Mouse (Mus musculus) intestine, postnatal 0 days (tissue): ENCODE data around the gene Nbea. TPM values are rescaled to one million over a fixed set of nuclear protein-coding genes. Genes with fewer than 3 reads are reported as not detected.

Experiments
- ATAC-seq: fragments of 200-750 bp; cut with Nextera tagmentation; 2 replicates; pipeline ENCODE4 v1.8.0; 2017; ENCODE audit warnings: mild to moderate bottlenecking, moderate TSS enrichment, moderate library complexity
- H3K27ac ChIP-seq: fragments of 300-500 bp; sonication (generic); 2 replicates; pipeline ENCODE4 v1.5.1; 2014; ENCODE audit warnings: mild to moderate bottlenecking, low read depth, low read length, moderate library complexity
- H3K27me3 ChIP-seq: fragments of 300-500 bp; sonication (generic); replicated peaks from 2 replicates; pipeline ENCODE4 v1.6.1; 2014; ENCODE audit warnings: low read length, mixed read lengths; ENCODE audit not compliant: control insufficient read depth, insufficient read depth
- H3K36me3 ChIP-seq: fragments of 300-500 bp; sonication (generic); 2 replicates; pipeline ENCODE4 v1.6.1; 2014; ENCODE audit warnings: mild to moderate bottlenecking, moderate library complexity; ENCODE audit not compliant: control insufficient read depth, insufficient read depth
- H3K4me1 ChIP-seq: fragments of 300-500 bp; sonication (generic); replicated peaks from 2 replicates; pipeline ENCODE4 v1.6.1; 2014; ENCODE audit warnings: antibody characterized with exemption, low read length, mixed read lengths; ENCODE audit not compliant: control insufficient read depth, insufficient read depth
- H3K4me2 ChIP-seq: fragments of 300-500 bp; sonication (generic); replicated peaks from 2 replicates; pipeline ENCODE4 v1.6.1; 2014; ENCODE audit warnings: low read depth, mild to moderate bottlenecking, moderate library complexity
- H3K4me3 ChIP-seq: fragments of 300-500 bp; sonication (generic); 2 replicates; pipeline ENCODE4 v1.5.1; 2014; ENCODE audit warnings: low read depth, low read length
- H3K9ac ChIP-seq: fragments of 300-500 bp; sonication (generic); 2 replicates; pipeline ENCODE4 v1.6.1; 2014; ENCODE audit warnings: mild to moderate bottlenecking, low read depth, low read length
- H3K9me3 ChIP-seq: fragments of 300-500 bp; sonication (generic); 2 replicates; pipeline ENCODE4 v1.6.1; 2016; ENCODE audit warnings: mixed run types; ENCODE audit not compliant: control insufficient read depth
- CTCF ChIP-seq: sonication (generic); IDR thresholded peaks from 2 replicates; pipeline ENCODE4 v1.5.1; 2016; ENCODE audit warnings: low read depth, mild to moderate bottlenecking, control low read depth, antibody characterized with exemption, moderate library complexity
- WGBS: fragments of 180-500 bp; shearing (Covaris S2); extraction: QIAGEN DNeasy Blood & Tissue Kit; methylation state at CpG from one replicate; pipeline ENCODE4 v1.1.7; 2014; 5-methylcytosine and 5-hydroxymethylcytosine counted together
- polyA plus RNA-seq: library from polyadenylated mRNA; unstranded; fragments of >200 nt; fragmentation: Nextera tagmentation; extraction: Ambion mirVana; gene quantifications from 2 replicates; pipeline ENCODE4 v1.2.1, GENCODE M21; 2015

The Nbea gene
- polyA plus RNA-seq, 1 experiment from 2014 or later = 4.2 TPM

DNA sequence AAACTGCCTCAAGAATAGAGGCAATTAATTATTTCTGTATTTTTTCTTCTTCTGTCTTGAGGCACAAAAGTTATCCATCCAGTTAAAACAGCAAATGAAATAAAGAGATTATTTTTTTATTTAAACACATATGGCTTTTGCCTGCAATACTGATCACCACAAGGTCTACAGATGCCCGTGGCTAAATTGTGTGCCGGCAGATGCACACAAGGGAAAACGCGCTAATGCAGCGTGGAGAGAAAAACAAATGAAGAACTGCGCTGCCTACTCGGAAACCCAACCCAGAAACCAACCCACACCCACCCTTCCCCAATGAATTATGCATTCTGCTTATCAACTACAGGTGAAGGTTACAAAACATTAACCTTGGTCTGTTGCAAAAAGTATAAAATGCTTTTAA, 408.3 kb downstream of the Nbea start:
- 0 out of 2 replicates have a peak, but pooled peaks cover 2% of the 10 kb centered on the region for H3K4me1 ChIP-seq
- H3K9ac ChIP-seq = no peak overlapping the region
- peaks cover 10% of the 10 kb centered on the region for H3K27me3 ChIP-seq
- H3K27ac ChIP-seq = no peak overlapping the region
- H3K4me3 ChIP-seq = no peak overlapping the region
- TF ChIP-seq CTCF = no peak
- H3K9me3 ChIP-seq = no peaks in the 10 kb centered on the region
- H3K36me3 ChIP-seq = no peaks in the 10 kb centered on the region
- no peak for ATAC-seq
- 81% methylated on average over 7 of the region's 7 CpGs for WGBS
- no peak overlapping the region for H3K4me2 ChIP-seq

DNA sequence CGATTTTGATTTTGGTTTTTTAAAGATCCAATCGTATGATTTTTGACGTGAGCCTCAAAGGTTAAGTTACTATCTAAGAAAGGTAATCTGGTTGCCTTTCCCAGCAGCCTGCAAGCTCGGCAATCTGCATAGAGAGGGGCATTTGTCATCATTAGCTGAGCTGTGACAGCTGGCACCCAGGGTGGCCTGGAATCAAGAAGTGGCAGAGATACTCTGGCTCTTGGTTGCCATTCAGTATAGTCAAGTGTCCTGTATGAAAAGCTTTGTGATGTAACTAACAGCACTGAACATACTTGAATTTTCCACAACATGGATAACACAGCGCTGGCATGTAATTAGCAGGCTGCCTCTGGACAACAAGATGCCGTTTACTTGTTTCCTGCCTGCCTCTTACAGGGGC, 409.3 kb downstream of the Nbea start:
- WGBS = 65% methylated on average over 6 of the region's 6 CpGs
- TF ChIP-seq CTCF = no peak
- Histone ChIP-seq H3K27me3 (peaks cover 5% of the 10 kb centered on the region; the same call in 1 of the 2 replicates), H3K9ac (no peak overlapping the region), H3K4me2 (no peak overlapping the region), H3K4me1 (no peaks in the 10 kb centered on the region), H3K27ac (no peak overlapping the region), H3K9me3 (no peaks in the 10 kb centered on the region), H3K4me3 (no peak overlapping the region), H3K36me3 (no peaks in the 10 kb centered on the region)
- no peak for ATAC-seq

DNA sequence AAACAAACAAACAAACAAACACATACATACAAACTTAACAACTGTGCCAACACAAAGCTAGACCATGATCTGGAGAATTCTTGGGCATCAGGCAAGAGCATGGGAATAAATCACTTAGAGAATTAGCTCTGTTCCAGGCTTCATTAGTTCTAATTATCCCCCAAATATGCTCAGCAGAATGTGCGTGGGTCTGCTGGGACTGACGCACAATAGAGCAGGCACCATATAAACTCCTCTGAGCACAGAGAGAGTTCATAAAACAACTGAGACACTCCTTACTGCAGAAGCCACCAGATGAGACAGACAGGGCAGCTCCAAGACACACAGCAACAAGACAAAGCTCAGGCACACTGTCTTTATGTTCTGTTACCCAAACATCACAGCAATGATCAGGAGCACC, 414.2 kb downstream of the Nbea start:
- no peak overlapping the region for H3K4me3 ChIP-seq
- H3K9me3 ChIP-seq = no peaks in the 10 kb centered on the region
- H3K27ac ChIP-seq = no peak overlapping the region
- no peak overlapping the region for H3K4me2 ChIP-seq
- no peaks in the 10 kb centered on the region for H3K4me1 ChIP-seq
- H3K36me3 ChIP-seq = no peaks in the 10 kb centered on the region
- 71% methylated on average over 2 of the region's 2 CpGs for WGBS
- H3K27me3 ChIP-seq = no peaks in the 10 kb centered on the region
- ATAC-seq = no peak
- H3K9ac ChIP-seq = no peak overlapping the region
- no peak for TF ChIP-seq CTCF

DNA sequence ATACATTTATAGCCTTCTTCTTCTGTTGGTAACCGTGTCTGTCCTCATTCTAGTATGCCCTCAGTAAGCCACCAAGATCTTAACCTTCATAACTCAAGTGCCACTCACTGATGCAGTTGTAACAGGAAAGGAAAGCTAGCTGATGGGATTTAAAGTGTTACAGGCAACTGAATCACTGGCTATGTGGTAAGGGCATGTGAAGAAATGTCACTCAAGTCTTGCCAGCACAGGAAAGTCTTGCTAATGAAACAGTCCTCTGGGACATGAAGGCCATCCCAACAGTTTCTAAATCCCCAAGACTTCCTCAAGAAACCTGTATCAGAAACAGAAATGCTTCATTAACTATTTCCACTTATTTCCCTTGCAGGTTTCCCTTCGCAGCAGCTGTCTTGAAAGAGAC, 414.8 kb downstream of the Nbea start:
- 85% methylated on average over 2 of the region's 2 CpGs for WGBS
- Histone ChIP-seq H3K9ac (no peak overlapping the region), H3K9me3 (no peaks in the 10 kb centered on the region), H3K27ac (no peak overlapping the region), H3K36me3 (no peaks in the 10 kb centered on the region), H3K4me3 (no peak overlapping the region), H3K27me3 (no peaks in the 10 kb centered on the region), H3K4me2 (no peak overlapping the region), H3K4me1 (no peaks in the 10 kb centered on the region)
- no peak for ATAC-seq
- TF ChIP-seq CTCF = no peak

DNA sequence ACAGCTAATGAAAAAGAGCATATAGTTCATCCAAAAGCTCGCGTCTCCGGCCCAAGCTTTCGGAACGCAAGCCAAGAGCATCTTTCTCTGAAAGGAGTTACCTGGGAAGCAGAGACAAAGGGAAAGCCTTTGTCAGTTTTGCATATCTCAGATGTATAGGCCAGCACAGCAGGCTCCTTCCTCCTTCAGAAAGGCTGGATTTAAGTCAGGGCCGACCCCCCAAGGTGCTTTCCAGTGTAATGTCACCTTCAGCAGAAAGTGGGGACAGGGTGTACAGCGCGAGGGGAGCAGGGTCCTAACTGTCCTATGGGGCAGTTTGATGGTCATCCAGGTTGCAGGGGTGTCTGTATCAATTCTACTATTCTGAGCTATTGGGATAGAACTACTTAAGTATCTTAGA, 419.9 kb downstream of the Nbea start:
- 68% methylated on average over 8 of the region's 8 CpGs for WGBS

DNA sequence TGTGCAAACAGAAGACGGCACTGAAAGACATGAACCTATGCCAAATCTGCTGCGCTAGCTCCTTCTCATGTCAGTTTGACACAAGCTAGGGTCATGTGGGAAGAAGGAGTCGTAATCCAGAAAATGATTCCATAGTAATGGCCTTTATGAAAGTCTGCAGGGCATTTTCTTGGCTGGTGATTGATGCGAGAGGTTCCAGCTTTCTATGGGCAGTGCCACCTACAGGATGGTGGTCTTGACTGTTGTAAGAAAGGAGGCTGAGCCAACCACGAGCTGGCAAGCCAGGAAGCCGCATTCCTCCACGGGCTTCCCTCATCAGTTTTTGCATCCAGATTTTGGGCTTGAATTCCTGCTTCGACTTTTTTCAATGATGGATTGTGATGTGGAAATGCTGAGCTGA, 425.2 kb downstream of the Nbea start:
- no peak overlapping the region for H3K9ac ChIP-seq
- H3K27me3 ChIP-seq = no peaks in the 10 kb centered on the region
- 61% methylated on average over 8 of the region's 8 CpGs for WGBS
- no peak overlapping the region for H3K4me2 ChIP-seq
- H3K9me3 ChIP-seq = no peaks in the 10 kb centered on the region
- ATAC-seq = no peak
- H3K36me3 ChIP-seq = no peaks in the 10 kb centered on the region
- no peaks in the 10 kb centered on the region for H3K4me1 ChIP-seq
- 0 out of 2 replicates have a peak, but pooled peaks have one; percentile 21 for TF ChIP-seq CTCF
- no peak overlapping the region for H3K4me3 ChIP-seq
- no peak overlapping the region for H3K27ac ChIP-seq

More for the DNA sequence above, 419.9 kb downstream of the Nbea start:
- Histone ChIP-seq H3K27me3 (no peaks in the 10 kb centered on the region), H3K4me2 (no peak overlapping the region), H3K9me3 (no peaks in the 10 kb centered on the region), H3K9ac (no peak overlapping the region), H3K4me1 (no peaks in the 10 kb centered on the region), H3K36me3 (no peaks in the 10 kb centered on the region), H3K27ac (no peak overlapping the region), H3K4me3 (no peak overlapping the region)
- TF ChIP-seq CTCF = no peak
- ATAC-seq = no peak

DNA sequence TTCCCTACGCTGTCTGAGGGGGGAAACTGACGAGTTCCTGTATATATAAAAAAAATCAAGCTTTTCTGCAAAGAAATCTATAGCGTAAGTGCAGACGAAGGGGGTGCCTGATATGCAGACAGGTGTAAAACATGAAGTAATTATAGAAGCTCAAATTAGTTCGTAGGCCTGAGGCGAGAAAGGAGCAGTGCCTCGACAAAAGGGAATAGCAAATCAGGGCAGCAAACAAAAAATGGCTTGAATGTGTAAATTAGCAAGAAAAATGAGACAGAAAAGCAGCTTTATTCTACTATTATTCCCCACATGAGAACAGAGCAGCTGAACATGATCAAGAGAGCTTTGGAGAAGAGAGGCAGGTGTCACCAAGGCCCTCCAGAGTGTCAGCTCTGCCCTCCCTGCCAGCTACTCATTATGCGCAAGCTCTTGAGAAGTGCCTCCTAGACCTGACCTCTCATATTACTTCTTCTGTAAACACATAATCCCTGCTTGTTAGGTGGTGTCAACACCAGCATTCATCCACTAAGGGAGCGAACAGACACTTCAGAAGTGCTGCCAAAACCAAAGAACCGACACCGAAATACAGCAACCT, 426.8 kb downstream of the Nbea start:
- ATAC-seq = no peak
- Histone ChIP-seq H3K9me3 (no peaks in the 10 kb centered on the region), H3K27ac (no peak overlapping the region), H3K36me3 (no peaks in the 10 kb centered on the region), H3K4me1 (no peaks in the 10 kb centered on the region), H3K27me3 (no peaks in the 10 kb centered on the region), H3K4me2 (no peak overlapping the region), H3K9ac (no peak overlapping the region), H3K4me3 (no peak overlapping the region)
- TF ChIP-seq CTCF = no peak
- WGBS = 81% methylated on average over 11 of the region's 11 CpGs
